14 mouse cellular contexts compared by ENCODE assay signal in the genomic region with DNA sequence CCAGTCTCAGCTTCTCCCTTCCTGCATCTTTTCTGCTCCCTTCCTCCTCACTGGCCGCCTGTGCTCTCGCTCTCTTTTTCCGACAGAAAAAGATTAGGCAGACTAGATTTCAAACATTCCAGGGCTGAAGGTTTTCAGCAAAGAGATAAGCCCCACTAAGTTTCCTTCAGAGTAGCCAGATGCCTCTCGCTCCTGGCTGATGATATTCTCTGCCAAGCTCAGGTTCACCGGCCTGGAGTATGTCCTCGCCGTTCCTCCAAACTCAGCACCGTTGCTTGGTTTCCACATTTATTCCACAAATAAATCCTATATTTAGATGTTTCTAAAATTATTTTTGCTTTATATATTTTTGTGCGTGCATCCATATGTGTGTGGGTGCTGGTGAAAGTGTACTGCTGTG. TPM values are rescaled to one million over a fixed set of nuclear protein-coding genes. Genes with fewer than 3 reads are reported as not detected.
DNase-seq lines count a peak whose midpoint lies in the region; ATAC-seq and TF ChIP-seq lines count a peak whose summit lies in the region.
"Had no signal": no experiment of that assay in that cellular context is flagged by ENCODE, and none has a peak within 500 bp of the region (broad histone marks: within the 10 kb centered on the region; RNA-seq: fewer than 3 reads in every experiment).

No protein-coding gene starts in this region.

- WGBS in heart, embryonic 12.5 days: 11% methylated on average over 9 of the region's 9 CpGs
- WGBS in neural tube, embryonic 15.5 days: 80% methylated on average over 9 of the region's 9 CpGs
- WGBS in heart, embryonic 16.5 days: 24% methylated on average over 9 of the region's 9 CpGs
- 77% methylated on average over 9 of the region's 9 CpGs for WGBS in cerebellum, adult 2 months

- H3K27me3 ChIP-seq in heart, embryonic 12.5 days (replicated peaks): no peaks in the 10 kb centered on the region
- no peaks in the 10 kb centered on the region for H3K27me3 ChIP-seq in neural tube, embryonic 15.5 days (replicated peaks)
- no peaks in the 10 kb centered on the region for H3K27me3 ChIP-seq in heart, embryonic 16.5 days (ENCODE audit: control insufficient read depth, insufficient read depth, low read length)
- H3K27me3 ChIP-seq in cerebellum, adult 2 months (ENCODE audit: control insufficient read depth, insufficient read depth, low read length): no peaks in the 10 kb centered on the region; the same call in 1 of the 2 replicates
- H3K27me3 ChIP-seq: midbrain, embryonic 15.5 days; neural tube, embryonic 13.5 days had no signal

- TF ChIP-seq POLR2A in cerebellum, adult 2 months (IDR thresholded peaks at IDR 0.05; ENCODE audit: borderline replicate concordance, insufficient read depth, low read length): no peak

- H3K4me1 ChIP-seq in heart, embryonic 12.5 days (replicated peaks): peaks cover 53% of the 10 kb centered on the region
- H3K4me1 ChIP-seq in neural tube, embryonic 15.5 days: 0 out of 2 replicates have a peak, but pooled peaks cover 9% of the 10 kb centered on the region
- H3K4me1 ChIP-seq in heart, embryonic 16.5 days (ENCODE audit: control insufficient read depth, insufficient read depth, low read length): peaks cover 33% of the 10 kb centered on the region
- H3K4me1 ChIP-seq in cerebellum, adult 2 months (ENCODE audit: control insufficient read depth, insufficient read depth, low read length): no peaks in the 10 kb centered on the region
- H3K4me1 ChIP-seq: midbrain, embryonic 15.5 days had no signal

- peak; percentile 63 for ATAC-seq in heart, embryonic 12.5 days (ENCODE audit: insufficient number of reproducible peaks, low FRiP score)
- ATAC-seq in neural tube, embryonic 15.5 days (ENCODE audit: low FRiP score): no peak
- ATAC-seq in heart, embryonic 16.5 days (replicated peaks; ENCODE audit: extremely low read depth, insufficient read depth, low FRiP score): peak; percentile 45
- no peak for ATAC-seq in megakaryocyte, adult 5-6 weeks (ENCODE audit: poor library complexity, severe bottlenecking)
- ATAC-seq: midbrain, embryonic 15.5 days had no signal

- H3K4me3 ChIP-seq in heart, embryonic 12.5 days: no peak overlapping the region
- no peak overlapping the region for H3K4me3 ChIP-seq in neural tube, embryonic 15.5 days (replicated peaks)
- H3K4me3 ChIP-seq in heart, embryonic 16.5 days (ENCODE audit: low read length): no peak overlapping the region
- H3K4me3 ChIP-seq in cerebellum, adult 2 months (replicated peaks; ENCODE audit: insufficient read depth, low read depth, low read length): no peak overlapping the region
- H3K4me3 ChIP-seq: midbrain, embryonic 15.5 days; neural tube, embryonic 13.5 days had no signal

- intact Hi-C loops in heart, postnatal 36 days (cut with DNase I): no loop called here

- no peak overlapping the region for H3K9ac ChIP-seq in heart, embryonic 12.5 days
- H3K9ac ChIP-seq in neural tube, embryonic 15.5 days (replicated peaks): no peak overlapping the region
- peak overlapping the region; percentile 9; the same call in 1 of the 2 replicates for H3K9ac ChIP-seq in heart, embryonic 16.5 days (ENCODE audit: low read length)
- H3K9ac ChIP-seq: forebrain, postnatal 0 days; midbrain, embryonic 15.5 days; neural tube, embryonic 13.5 days had no signal

- no peaks in the 10 kb centered on the region for H3K36me3 ChIP-seq in heart, embryonic 12.5 days
- H3K36me3 ChIP-seq in neural tube, embryonic 15.5 days: no peaks in the 10 kb centered on the region
- H3K36me3 ChIP-seq in heart, embryonic 16.5 days (ENCODE audit: control insufficient read depth, insufficient read depth): no peaks in the 10 kb centered on the region
- H3K36me3 ChIP-seq: midbrain, embryonic 15.5 days; neural tube, embryonic 13.5 days had no signal

- no peak for TF ChIP-seq CTCF in cerebellum, adult 2 months (IDR thresholded peaks at IDR 0.05; ENCODE audit: borderline replicate concordance, insufficient read depth, low read depth, low read length)

- DNase-seq in heart, postnatal 36 days: no peak
- peak; percentile 21 for DNase-seq in neural tube, embryonic 10.5 days (ENCODE audit: extremely low spot score, low spot score)
- no peak for DNase-seq in cerebellum, adult 2 months
- DNase-seq: adrenal gland, postnatal 10 days; cerebellum, adult 9-11 months; forebrain, postnatal 0 days; gastrocnemius, postnatal 25 days had no signal

- H3K27ac ChIP-seq in heart, embryonic 12.5 days (ENCODE audit: poor library complexity, severe bottlenecking): peak overlapping the region; percentile 94
- no peak overlapping the region for H3K27ac ChIP-seq in neural tube, embryonic 15.5 days (replicated peaks)
- H3K27ac ChIP-seq in heart, embryonic 16.5 days (ENCODE audit: low read length): peak overlapping the region; percentile 64
- H3K27ac ChIP-seq in cerebellum, adult 2 months (ENCODE audit: insufficient read depth, low read length): no peak overlapping the region

- H3K4me2 ChIP-seq in heart, embryonic 12.5 days: peak overlapping the region; percentile 55; the same call in 1 of the 2 replicates
- H3K4me2 ChIP-seq in neural tube, embryonic 15.5 days: no peak overlapping the region
- H3K4me2 ChIP-seq in heart, embryonic 16.5 days (ENCODE audit: low read depth, low read length): peak overlapping the region; percentile 40
- H3K4me2 ChIP-seq: midbrain, embryonic 15.5 days had no signal

- no peaks in the 10 kb centered on the region for H3K9me3 ChIP-seq in heart, embryonic 12.5 days (replicated peaks)
- no peaks in the 10 kb centered on the region for H3K9me3 ChIP-seq in neural tube, embryonic 15.5 days (replicated peaks)
- H3K9me3 ChIP-seq in heart, embryonic 16.5 days (replicated peaks; ENCODE audit: control insufficient read depth, low read length): no peaks in the 10 kb centered on the region
- H3K9me3 ChIP-seq: midbrain, embryonic 15.5 days; neural tube, embryonic 13.5 days had no signal

RNA-seq across cellular contexts. Expression of a gene that starts 54.3 kb away (rescaled TPM):
- polyA plus RNA-seq in heart, embryonic 12.5 days (2016; fragmentation: Nextera tagmentation; extraction: Ambion mirVana): 93.5 and 100 TPM in 2 replicates
- total RNA-seq in heart, postnatal 36 days (2021): 10 to 100 TPM; 55.0 to 68.6 TPM
- polyA plus RNA-seq in neural tube, embryonic 15.5 days (2015; fragmentation: Nextera tagmentation; extraction: Ambion mirVana): 8.9 and 10.2 TPM in 2 replicates
- polyA plus RNA-seq in heart, embryonic 16.5 days (2015; fragmentation: Nextera tagmentation; extraction: Ambion mirVana): 55.4 and 61.1 TPM in 2 replicates
- 2.8 TPM in 2 replicates for polyA plus RNA-seq in cerebellum, adult 2 months (2012; rRNA removed)
- total RNA-seq in megakaryocyte, adult 5-6 weeks (2015): not detected in 2 replicates
- total RNA-seq in megakaryocyte, adult 5-6 weeks (2017): 0.08 and 0.15 TPM in 2 replicates
- total RNA-seq: MEL had no signal

RNA-seq across cellular contexts. Expression of a gene that starts 54.4 kb away (rescaled TPM):
- 35.2 and 36.7 TPM in 2 replicates for polyA plus RNA-seq in heart, embryonic 12.5 days (2016; fragmentation: Nextera tagmentation; extraction: Ambion mirVana)
- total RNA-seq in heart, postnatal 36 days (2021): 1 to 10 TPM; 8.4 to 8.9 TPM
- polyA plus RNA-seq in neural tube, embryonic 15.5 days (2015; fragmentation: Nextera tagmentation; extraction: Ambion mirVana): 108 and 123 TPM in 2 replicates
- 17.4 and 22.2 TPM in 2 replicates for polyA plus RNA-seq in heart, embryonic 16.5 days (2015; fragmentation: Nextera tagmentation; extraction: Ambion mirVana)
- 69.3 and 70.3 TPM in 2 replicates for polyA plus RNA-seq in cerebellum, adult 2 months (2012; rRNA removed)
- total RNA-seq in megakaryocyte, adult 5-6 weeks (2015): not detected in 2 replicates
- not detected in 2 replicates for total RNA-seq in megakaryocyte, adult 5-6 weeks (2017)
- total RNA-seq: MEL had no signal

Comparison
In these comparisons a context has a peak if more than half of its experiments do, and no peak if none do; other contexts are left out.
1. ATAC-seq: peak in heart, embryonic 12.5 days (single experiment) and heart, embryonic 16.5 days (single experiment); none in neural tube, embryonic 15.5 days (single experiment) and megakaryocyte, adult 5-6 weeks (single experiment).
2. H3K27ac ChIP-seq: peak in heart, embryonic 12.5 days (single experiment) and heart, embryonic 16.5 days (single experiment); none in neural tube, embryonic 15.5 days (single experiment) and cerebellum, adult 2 months (single experiment).